Mouse (Mus musculus) gastrocnemius, postnatal 14 days (tissue): ENCODE results near the gene Mcl1. TPM values are rescaled to one million over a fixed set of nuclear protein-coding genes. Genes with fewer than 3 reads are reported as not detected.
"Not testable (repeated sequence)": the region's sequence is repeated elsewhere in the genome, so short reads cannot be mapped to it uniquely, and the experiment has no call there.

Experiments used
- DNase-seq: peaks from one replicate; pipeline ENCODE4 v3.0.0; 2021; ENCODE audit warnings: mixed read lengths
- intact Hi-C: fragments of 180-260 bp; cut with DNase I; formaldehyde crosslinking; loops from one replicate; pipeline ENCODE4 v1.15.1; 2025; ENCODE audit warnings: low total_unique reads
- total RNA-seq, 2 experiments: library from RNA; stranded (reverse); gene quantifications; 2 replicates each; pipeline ENCODE4 v1.2.3; 2021

The Mcl1 gene
- total RNA-seq, 2 experiments from 2014 or later: 98.8 to 124 TPM

DNA sequence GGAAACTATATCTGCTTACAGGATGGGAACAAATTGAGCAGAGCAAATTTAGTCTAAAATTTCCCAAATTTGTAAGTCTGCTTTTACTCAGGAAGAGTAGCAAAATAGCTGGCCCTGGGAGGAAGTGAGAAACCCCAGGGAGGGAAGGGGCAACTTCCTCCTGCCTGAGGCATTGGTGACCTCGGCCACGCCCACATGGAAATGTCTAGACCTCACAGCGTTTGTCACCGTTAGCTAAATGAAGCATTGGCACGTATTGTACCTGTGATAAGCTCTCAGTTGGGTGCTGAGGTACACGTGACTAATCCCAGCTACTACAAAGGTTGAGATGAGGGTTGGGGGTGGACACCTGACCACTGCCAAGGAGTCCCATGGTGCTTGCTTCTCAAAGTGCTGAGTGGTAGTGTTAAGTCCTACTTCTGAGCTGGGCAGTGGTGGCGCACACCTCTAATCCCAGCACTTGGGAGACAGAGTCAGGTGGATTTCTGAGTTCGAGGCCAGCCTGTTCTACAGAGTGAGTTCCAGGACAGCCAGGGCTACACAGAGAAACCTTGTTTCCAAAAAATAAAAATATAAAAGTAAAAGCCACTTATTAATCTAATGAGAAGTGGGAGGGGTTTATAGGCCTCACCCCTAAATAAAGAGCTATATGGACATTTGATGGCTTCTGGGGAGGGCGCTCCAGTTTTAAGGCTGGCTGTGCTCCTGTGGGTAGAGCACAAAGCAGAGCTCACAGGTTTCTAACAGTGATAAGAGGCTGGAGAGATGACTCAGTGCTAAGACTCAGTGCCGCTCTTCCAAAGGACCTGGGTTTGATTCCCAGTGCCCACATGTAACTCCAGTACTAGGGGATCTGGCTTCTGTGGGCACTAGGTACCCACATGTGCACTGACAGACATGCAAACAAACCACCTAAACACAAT lies 13.0 kb upstream of the Mcl1 start:
- no peak for DNase-seq
- intact Hi-C loops: no loop called here

DNA sequence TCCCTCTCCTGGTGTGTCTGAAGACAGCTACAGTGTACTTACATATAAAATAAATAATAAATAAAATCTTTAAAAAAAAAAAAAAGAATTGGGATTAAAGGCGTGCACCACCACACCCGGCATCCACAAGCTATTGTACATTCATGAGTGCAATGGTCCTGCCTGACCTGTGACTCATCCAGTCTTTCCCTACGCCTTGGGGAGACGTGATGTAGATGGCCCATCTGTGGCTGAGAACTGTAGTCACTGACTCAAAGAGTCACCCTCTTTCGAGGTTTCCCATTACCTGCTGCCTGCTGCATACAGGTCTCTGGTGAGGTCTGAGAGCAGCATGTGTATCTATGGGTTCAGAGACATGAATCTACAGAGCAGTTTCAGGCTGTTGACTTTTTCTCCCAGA lies 10.6 kb upstream of the Mcl1 start:
- no peak for DNase-seq
- intact Hi-C loops: no loop called here

DNA sequence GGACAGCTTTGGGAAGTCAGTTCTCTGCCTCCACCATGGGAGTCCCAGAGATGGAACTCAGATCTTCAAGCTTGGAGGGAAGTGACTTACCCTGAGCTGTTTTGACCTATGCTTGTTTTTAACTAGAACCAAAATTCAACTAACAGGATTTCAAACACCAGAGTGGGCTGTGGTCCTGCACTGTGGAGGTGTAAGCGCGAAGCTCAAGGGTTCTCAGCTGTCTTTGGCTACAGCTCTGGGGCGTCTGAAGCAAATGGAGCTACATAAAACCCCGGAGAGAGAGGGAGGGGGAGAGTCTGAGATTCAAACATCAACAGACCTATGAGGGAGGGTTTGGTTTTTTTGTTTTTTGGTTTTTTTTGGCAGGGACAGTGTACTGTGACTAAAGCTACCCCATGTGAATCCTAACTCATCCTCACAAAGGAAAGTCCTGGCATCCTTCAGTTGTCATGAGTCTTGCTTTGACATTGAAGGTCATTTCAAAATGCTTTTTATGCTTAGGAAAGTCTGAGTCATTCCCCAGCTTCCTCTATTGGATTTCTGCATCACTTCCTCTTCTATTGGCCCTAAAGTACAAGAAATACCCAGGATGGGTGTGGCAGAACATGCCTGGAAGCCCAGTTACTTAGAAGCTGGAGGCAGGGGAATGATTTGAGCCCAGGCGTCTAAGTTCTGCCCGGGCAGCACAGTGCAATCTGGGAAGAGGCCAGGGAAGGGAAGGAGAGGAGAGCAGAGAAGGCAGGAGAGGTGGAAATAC lies 8.1 kb upstream of the Mcl1 start:
- intact Hi-C loops: no loop called here
- DNase-seq: peak; percentile 36

DNA sequence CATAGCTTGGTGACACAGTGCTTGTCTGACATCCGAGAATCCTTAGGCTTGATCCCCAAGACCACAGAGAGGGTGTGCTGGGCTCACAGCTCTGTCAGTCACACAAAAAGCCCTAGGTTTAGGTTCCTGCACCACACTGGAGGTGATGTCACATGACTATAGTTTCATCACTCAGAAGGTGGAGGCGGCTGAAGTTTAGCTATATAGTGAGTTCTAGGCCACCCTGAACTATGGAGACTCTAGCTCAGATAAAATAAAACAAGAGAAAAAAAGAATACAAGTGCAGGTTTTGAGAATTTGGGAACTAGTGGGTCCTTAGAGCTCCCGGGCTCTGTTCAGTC lies 7.6 kb upstream of the Mcl1 start:
- intact Hi-C loops: no loop called here
- no peak for DNase-seq

DNA sequence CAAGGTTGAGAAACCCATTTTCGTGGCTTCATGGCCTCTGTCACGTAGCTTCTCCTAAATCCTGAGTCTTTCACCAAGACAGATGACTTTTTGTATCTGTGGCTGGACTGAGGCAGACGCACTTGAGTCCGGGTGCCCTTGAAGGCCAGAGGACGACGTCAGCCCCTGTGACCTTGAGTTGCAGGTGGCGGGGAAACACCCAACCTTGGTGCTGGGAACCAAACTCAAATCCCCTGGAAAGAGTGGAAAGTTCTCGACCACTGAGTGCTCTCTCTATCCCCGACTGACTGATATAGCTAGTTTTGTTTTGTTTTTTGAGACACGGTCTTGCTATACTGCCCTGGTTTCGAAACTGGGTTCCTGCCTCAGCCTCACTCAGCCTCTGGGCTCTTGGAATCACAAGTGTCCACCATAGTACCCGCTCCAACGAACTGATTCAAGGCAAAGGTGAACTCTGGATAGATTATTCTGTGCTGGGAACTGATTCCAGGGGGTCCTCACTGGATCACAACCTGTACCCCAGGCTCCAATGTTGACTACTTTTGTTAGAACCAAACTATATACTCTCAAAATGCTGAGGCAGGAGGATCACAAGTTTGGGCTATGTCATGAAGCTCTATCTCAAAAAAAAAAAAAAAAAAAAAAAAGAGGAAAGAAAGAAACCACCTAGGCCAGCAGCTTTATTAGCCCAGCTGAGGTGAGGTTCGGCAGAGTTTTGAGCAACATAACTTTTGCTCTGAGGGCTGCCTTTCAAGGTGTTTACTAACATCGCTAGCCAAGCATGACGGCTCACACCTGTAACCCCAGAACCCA lies 7.0 kb upstream of the Mcl1 start:
- DNase-seq: no peak
- intact Hi-C loops: no loop called here

DNA sequence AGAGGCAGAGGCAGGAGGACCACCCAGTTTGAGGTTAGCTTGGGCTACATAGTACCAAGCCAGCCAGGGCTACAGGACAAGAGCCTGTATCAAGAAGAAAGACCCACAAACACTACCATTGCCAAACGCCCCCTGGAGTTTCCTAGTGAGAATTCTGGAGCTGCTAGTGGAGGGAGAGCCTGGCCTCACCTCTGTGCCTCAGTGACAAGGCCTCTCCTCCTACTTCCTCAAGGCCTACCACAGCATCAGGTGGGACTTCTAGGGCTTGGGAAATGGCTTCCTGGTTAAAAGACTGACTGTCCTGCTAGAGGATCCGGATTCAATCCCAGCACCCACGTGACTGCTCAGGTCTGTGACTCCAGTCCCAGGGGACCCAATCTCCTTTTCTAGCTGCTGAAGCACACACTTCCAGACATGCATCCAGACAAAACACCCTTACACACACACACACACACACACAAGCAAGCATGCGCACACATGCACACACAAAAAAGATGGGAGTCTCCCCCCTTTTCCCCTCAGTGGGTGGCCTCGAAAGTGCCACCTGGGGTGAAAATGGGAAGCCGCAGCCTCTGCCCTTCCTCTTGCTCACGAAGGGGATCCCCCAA lies 6.3 kb upstream of the Mcl1 start:
- no peak for DNase-seq
- intact Hi-C loops: no loop called here

DNA sequence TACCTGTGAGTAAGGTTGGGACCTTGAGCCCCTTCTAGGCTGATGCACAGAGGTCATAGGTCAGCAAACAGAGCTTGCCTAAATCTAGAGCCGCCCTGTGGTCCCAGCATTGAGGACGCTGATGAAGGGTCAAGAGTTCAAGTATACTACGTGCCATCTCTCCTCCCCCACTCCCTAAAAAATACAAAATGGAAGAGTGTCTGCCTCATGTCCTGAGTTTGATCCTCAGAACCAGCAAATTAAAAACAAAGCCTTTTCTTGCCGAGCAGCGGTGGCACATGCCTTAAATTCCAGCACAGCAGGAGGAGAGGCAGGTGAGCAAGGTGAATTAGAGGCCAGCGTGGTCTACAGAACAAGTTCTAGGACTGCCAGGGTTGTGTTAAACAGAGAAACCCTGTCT lies 5.7 kb upstream of the Mcl1 start:
- no peak for DNase-seq

DNA sequence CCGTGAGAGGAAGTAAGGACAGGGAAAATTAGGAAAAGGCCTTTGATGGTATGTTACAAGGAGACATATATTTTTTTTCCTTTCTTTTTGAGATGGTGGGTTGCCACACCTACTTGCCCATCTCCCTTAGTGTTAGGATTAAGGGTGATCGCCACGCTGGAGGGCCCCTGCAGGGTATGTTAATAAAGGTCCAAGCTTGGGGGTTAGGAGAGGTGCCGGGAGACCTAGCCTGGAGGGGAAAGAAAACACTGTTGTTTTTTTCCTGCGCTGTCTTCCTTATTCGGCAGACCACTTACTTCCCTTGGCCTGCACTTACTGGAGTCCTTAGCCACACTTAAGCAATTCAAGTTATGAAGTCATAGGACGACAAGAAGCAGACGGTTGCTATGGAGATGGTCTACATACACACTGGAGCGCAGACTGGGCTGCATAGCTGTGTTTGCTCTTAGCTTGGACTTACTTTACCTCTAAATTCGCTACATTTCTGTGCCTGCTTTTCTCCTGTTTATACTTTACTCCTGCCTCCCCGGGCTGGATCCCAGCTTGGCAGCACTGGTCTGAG lies 5.0 kb upstream of the Mcl1 start:
- intact Hi-C loops: no loop called here
- no peak for DNase-seq

More for the DNA sequence above, 5.7 kb upstream of the Mcl1 start:
- intact Hi-C loops: no loop called here

DNA sequence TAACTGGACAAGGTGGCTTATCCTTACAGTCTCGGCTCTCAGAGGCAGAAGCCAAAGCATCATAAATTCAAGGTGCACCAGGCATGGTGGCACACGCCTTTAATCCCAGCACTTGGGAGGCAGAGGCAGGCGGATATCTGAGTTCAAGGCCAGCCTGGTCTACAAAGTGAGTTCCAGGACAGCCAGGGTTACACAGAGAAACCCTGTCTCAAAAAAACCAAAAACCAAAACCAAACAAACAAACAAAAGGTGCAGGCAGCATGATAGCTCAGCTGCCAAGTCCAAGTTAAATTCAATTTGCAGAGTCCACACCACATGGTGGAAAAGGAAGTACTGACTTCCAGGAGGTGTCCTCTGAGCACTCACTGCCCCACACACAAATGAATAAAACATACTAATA lies 4.2 kb upstream of the Mcl1 start:
- intact Hi-C loops, DNase-seq: not testable (repeated sequence)

DNA sequence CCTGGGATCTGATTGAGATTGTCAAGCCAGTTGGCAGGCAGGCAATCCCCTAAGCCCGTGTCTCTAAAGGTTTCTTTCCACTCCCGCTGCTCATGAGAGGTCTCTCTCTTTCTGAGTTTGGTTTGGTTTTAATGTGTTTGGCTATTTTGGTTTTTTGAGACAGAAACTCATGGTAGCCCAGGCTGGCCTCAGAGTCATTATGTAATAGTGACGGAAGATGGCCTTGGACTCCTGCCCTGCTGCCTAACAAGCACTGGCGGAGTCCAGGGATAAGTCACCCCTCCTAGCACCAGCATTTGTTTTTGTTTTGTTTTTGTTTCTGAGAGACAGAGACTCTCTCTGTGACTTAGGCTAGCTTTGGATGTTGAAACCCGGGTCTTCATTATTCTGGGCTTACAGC lies 3.2 kb upstream of the Mcl1 start:
- intact Hi-C loops: no loop called here
- DNase-seq: no peak

DNA sequence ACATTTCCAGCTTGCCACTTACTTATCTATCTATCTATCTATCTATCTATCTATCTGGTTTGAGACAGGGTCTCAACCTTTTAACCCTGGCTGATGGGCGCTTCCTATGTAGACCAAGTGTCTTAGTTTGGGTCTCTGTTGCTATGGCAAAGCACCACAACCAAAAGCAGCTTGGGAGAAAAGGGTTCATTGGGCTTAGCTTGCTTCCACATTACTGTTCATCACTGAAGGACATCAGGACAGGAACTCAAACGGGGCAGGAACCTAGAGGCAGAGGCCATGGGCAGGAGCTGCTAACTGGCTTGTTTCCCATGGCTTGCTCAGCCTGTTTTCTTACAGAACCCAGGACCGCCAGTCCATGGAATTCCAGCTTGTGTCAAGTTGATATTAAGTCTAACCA lies 1.5 kb upstream of the Mcl1 start:
- DNase-seq: no peak
- intact Hi-C loops: no loop called here

DNA sequence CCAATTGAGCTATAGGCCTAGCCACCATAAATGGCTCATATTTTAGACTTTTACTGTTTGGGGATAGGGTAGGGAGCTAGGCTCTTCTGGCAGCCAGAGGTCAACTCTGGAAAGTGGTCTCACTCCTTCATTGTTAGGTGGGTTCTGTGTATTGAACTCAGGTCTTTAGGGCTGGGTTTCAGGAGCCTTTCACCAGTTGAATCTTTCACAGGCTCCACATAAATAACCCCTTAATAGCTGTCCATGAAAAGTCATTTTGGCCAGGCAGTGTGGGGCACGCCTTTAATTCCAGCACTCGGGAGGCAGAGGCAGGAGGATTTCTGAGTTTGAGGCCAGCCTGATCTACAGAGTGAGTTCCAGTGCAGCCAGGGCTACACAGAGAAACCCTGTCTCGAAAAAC lies 877 bp upstream of the Mcl1 start:
- intact Hi-C loops: no loop called here
- no peak for DNase-seq

DNA sequence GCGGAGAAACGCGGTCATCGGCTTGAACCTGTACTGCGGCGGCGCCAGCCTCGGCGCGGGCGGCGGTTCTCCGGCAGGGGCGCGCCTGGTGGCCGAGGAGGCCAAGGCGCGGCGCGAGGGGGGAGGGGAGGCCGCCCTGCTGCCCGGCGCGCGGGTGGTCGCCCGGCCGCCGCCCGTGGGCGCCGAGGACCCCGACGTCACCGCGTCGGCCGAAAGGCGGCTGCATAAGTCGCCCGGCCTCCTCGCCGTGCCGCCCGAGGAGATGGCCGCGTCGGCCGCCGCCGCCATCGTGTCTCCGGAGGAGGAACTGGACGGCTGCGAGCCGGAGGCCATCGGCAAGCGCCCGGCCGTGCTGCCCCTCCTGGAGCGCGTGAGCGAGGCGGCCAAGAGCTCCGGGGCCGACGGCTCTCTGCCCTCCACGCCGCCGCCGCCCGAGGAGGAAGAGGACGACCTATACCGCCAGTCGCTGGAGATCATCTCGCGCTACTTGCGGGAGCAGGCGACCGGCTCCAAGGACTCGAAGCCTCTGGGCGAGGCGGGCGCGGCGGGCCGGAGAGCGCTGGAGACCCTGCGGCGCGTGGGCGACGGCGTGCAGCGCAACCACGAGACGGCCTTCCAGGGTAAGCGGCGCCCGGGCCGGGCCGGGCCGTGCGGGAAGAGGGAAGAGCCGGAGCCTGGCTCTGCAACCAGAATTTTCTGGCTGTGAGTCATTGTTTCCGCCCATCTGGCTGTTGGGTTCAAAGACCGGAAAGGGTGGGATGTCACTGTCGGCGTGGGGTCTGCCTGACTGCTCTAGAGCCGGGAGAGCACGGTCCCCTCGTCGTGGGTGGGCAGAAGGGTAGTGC lies 502 bp downstream of the Mcl1 start:
- intact Hi-C loops: no loop called here
- DNase-seq: peak; percentile 78

DNA sequence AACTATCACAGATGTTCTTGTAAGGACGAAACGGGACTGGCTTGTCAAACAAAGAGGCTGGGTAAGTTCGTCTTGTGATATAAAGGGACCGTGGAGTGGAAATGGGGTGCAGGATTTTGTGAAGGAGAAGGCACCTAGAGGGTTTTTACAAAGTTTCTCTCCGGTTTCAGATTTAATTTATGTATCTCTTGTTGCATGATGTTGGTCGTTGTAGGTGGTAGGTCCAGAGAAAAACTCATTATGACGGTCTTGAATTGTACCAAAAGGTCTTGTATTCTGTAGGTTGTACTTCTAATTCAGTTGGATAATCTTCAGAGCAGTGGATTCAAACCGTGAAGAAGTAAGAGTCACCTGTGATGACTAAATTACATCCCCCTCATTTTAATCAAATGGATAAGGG lies 1.4 kb downstream of the Mcl1 start:
- intact Hi-C loops: no loop called here
- no peak for DNase-seq

DNA sequence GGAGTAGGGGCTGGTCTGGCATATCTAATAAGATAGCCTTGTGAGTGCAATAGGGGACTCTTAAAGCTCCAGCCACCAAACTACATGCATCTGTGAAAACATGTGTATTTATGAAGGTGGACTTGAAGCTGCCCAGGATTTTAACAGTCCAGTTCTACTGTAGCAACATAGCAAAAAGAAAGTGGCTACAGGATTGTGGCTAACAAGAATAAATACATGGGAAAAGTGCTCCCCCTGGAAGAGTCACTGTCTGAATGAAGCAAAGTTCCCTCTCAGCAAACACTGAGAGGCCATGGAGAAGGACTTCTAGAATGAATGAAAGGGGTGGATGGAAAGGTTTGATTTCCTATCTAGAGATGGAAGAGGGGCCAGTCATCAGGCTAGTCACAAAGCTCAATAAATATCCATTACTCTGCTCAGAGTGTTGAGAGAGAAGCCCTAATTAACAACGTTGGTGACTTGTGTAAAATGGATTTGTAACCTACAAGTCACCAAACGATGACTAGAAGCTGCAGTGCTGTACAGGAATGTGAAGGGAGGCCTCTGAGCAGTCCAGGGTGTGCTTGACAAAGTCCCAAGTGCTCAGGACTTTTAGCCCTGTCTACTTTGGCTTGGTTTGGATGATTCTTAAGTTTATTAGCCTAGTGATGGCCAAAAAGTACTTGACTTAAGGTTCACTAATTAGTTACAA lies 2.3 kb downstream of the Mcl1 start:
- no peak for DNase-seq
- intact Hi-C loops: no loop called here

DNA sequence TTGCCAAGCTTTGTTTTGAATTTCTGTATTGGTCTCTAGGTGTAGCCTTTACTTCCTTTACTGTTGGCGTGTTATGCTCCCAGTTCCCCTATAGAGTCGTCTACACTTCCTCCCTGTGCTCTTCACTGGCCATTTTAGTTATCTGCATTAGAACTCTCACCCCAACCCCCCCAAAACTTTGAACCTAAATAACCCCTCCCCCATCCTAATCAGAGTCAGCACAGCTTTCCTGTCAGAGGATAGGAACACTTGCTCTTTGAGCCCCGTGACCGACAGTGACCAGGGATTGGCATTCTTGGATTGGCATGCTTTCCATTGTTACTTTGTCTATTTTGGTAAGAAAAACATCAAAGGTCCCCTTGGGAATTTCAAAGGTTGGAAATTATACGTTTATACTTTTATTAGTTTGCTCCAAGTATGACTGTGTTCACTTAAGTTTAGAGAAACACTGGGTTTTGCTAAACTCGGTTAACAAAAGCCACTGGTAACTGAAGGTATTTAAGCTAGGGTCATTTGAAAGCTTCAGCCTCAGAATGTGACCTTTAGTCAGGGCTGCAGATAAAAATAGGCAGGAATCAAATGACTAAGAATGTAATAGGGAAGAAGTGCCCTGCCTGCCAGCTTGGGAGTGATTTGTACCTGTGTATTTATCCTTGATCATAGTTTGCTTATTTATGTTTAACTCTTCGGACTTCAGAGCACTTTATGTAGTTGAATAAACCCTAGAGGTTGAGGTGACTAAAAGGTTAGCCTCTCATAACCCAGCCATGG lies 3.5 kb downstream of the Mcl1 start:
- intact Hi-C loops: no loop called here
- DNase-seq: no peak

DNA sequence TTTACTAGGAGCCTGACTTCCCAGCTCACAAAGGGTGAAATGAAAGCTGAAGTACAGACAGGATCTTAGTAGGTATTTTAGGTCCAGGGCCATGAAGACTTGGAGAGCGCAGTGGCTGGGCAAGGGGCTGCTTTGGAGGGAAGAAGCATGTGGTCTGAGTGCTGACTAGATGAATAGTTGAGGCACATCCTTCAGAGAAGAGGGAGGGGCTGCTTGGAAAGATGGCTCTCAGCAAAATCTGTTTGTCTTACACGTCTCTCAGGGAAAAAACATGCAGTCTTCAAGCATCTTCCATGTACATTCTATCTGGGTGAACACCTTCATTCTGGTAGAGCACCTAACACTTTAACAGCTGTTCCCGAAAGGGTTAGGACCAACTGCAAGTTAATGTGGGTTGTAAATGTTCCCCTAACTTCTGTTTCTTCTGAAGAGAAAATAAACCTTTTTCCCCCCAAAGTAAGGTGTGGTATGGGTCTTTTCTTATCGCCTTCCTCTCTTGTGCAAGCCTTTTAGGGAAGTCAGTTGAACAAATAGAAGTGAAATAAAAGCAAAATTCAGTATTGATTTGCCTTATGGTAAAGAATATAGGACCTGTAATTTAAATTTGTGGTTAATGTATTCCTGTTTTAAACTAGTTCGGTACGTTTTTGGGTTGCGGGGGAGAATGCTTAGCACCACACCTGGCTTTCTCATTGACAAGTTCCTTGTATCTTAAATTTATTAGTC lies 4.3 kb downstream of the Mcl1 start:
- intact Hi-C loops: no loop called here
- DNase-seq: no peak
